16 mouse cellular contexts compared by ENCODE assay signal in genomic region chr3:44797536-44797935, GRCm38 (mm10).
"Had no signal": no experiment of that assay in that cellular context is flagged by ENCODE, and none has a peak within 500 bp of the region (broad histone marks: within the 10 kb centered on the region; RNA-seq: fewer than 3 reads in every experiment).

No protein-coding gene starts in this region.

- H3K27ac ChIP-seq: neural tube, embryonic 13.5 days; neural tube, embryonic 15.5 days; stomach, embryonic 15.5 days; stomach, postnatal 0 days had no signal

- H3K9me3 ChIP-seq: neural tube, embryonic 13.5 days; neural tube, embryonic 15.5 days; stomach, embryonic 15.5 days had no signal

- H3K36me3 ChIP-seq: neural tube, embryonic 13.5 days; neural tube, embryonic 15.5 days; stomach, embryonic 15.5 days had no signal

- H3K4me1 ChIP-seq: neural tube, embryonic 13.5 days; neural tube, embryonic 15.5 days; stomach, embryonic 15.5 days had no signal

- H3K4me3 ChIP-seq: neural tube, embryonic 13.5 days; neural tube, embryonic 15.5 days; stomach, embryonic 15.5 days had no signal

- H3K4me2 ChIP-seq: neural tube, embryonic 13.5 days; neural tube, embryonic 15.5 days; stomach, embryonic 15.5 days had no signal

- H3K9ac ChIP-seq: neural tube, embryonic 13.5 days; neural tube, embryonic 15.5 days; stomach, embryonic 15.5 days had no signal

- DNase-seq: retina, postnatal 1 day; right cerebral cortex, adult 18-20 months; right cerebral cortex, postnatal 14 days; right cerebral cortex, postnatal 25 days; right cerebral cortex, postnatal 4 days; spleen, adult 18-20 months; thymus, adult 18-20 months; thymus, adult 2 months; thymus, postnatal 14 days; thymus, postnatal 25 days; thymus, postnatal 36 days; thymus, postnatal 4 days had no signal

- H3K27me3 ChIP-seq: neural tube, embryonic 13.5 days; neural tube, embryonic 15.5 days; stomach, embryonic 15.5 days had no signal
